Mouse (Mus musculus): Measurements from ENCODE around the gene Arhgef1. TPM values are rescaled to one million over a fixed set of nuclear protein-coding genes. Genes with fewer than 3 reads are reported as not detected.

Gene Arhgef1
- 1,000 to 10,000 TPM; 1,277 to 1,485 TPM for total RNA-seq (2023)

GRCm38 (mm10) chr7:24902630-24903443 lies at the start of gene Arhgef1:
Arhgef1 (plus strand) TSS chr7:24902912.

GRCm38 (mm10) chr7:24861913-24862312 lies 40.8 kb upstream of the Arhgef1 start, which contains the start of gene Gm9844:
Gm9844 (plus strand) TSS chr7:24862213.

DNA sequence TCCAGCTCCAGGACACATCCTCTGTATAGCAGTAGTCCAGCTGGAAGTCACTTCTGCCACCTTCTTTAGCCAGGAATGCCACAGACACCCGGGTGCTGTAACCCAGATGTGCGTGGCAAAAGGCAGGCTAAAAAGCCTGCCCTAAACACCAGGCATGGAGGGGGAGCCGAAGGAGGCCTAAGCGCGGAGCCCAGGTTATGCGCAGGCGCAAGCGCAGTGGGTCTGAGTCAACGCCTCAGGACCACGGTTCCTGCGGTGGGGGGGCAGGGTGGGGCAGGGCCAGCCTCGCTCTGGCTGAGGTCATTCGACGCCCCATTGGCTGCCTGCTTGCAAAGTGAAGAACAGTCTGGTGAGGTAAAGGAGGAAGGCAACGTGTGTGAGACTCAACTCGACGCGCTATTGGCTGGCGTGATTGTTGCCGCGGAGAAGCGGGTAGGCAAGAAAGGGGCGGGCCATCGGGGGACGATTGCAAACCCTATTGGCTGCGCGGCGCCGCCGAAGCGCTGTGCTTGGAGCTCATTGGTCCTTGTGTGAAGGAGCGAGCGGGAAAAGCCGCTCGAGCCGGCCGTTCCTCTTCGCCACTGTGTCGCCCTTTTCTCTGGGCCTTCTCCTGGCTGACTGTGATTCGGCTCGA lies 33.1 kb upstream of the Arhgef1 start, which contains the start of the genes Lypd4 and Dmrtc2:
TSS of gene Lypd4 (minus strand) at position 410 of the 634 bp plus-strand sequence.
TSS of gene Dmrtc2 (plus strand) at position 526 of the 634 bp plus-strand sequence.

GRCm38 (mm10) chr7:24883896-24884692 lies 18.6 kb upstream of the Arhgef1 start, which contains the start of gene Rps19:
Rps19 (plus strand) TSS chr7:24884371.

DNA sequence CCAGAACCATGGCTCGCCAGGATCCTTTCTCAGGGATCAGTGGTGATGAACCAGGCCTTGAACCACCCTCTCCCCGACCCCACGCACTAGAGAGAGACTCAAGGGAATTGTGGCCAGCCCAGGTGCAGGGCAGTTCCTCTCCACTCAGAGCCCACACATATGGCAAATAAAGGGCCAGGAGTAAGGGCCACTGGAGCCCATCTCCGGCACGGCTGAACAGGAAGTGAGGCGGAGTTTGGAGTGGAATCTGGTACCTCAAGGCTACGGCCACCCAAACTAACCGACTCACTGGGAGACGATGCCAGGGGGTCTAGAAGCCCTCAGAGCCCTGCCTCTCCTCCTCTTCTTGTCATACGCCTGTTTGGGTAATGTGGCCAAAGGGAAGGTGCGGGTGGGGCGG lies 5.5 kb upstream of the Arhgef1 start, which contains the start of gene Cd79a:
TSS of gene Cd79a (plus strand) at position 158 of the 400 bp plus-strand sequence.

GRCm38 (mm10) chr7:24944257-24944950 lies 41.7 kb downstream of the Arhgef1 start, which contains the start of gene Gm4881:
Gm4881 (minus strand) TSS chr7:24944494.

GRCm38 (mm10) chr7:24971972-24972893 lies 69.5 kb downstream of the Arhgef1 start, which contains the start of gene Rabac1:
Rabac1 (minus strand) TSS chr7:24972754.

Other genes with a start within 250 kb of the Arhgef1 start
- not detected for gene Tex101, start 226.2 kb upstream of the Arhgef1 start, total RNA-seq (2023)
- gene BC049730, start 193.7 kb upstream of the Arhgef1 start, total RNA-seq (2023): not detected
- not detected for gene Gm4763, start 176.0 kb upstream of the Arhgef1 start, total RNA-seq (2023)
- gene Cd177, start 142.6 kb upstream of the Arhgef1 start, total RNA-seq (2023): under 1 TPM in 1 of 2 experiments, not detected in 1; 0.38 TPM
- gene Ceacam10, start 125.7 kb upstream of the Arhgef1 start, total RNA-seq (2023): not detected
- not detected for gene Gm9844, start 40.7 kb upstream of the Arhgef1 start, total RNA-seq (2023)
- not detected for gene Lypd4, start 33.0 kb upstream of the Arhgef1 start, total RNA-seq (2023)
- gene Dmrtc2, start 32.9 kb upstream of the Arhgef1 start, total RNA-seq (2023): not detected
- gene Rps19, start 18.5 kb upstream of the Arhgef1 start, total RNA-seq (2023): 1,000 to 10,000 TPM; 2,670 to 2,732 TPM
- 1,000 to 10,000 TPM; 1,811 to 1,852 TPM for gene Cd79a, start 5.5 kb upstream of the Arhgef1 start, total RNA-seq (2023)
- gene Gm4881, start 41.6 kb downstream of the Arhgef1 start, total RNA-seq (2023): not detected
- 100 to 1,000 TPM; 193 to 204 TPM for gene Rabac1, start 69.8 kb downstream of the Arhgef1 start, total RNA-seq (2023)
- gene Atp1a3, start 103.0 kb downstream of the Arhgef1 start, total RNA-seq (2023): under 1 TPM; 0.42 to 0.87 TPM
- gene Grik5, start 169.4 kb downstream of the Arhgef1 start, total RNA-seq (2023): 1 to 10 TPM; 2.7 to 3.4 TPM
- gene Zfp574, start 169.7 kb downstream of the Arhgef1 start, total RNA-seq (2023): 10 to 100 TPM; 18.7 to 20.9 TPM

Measured in B cell, adult 67 days (primary cell).